Mouse (Mus musculus) ES-E14 (cell line): ENCODE results near the gene Cib1.

Experiments
- CHD2 ChIP-seq: IDR thresholded peaks from 2 replicates; pipeline ENCODE4 v1.6.1; 2014; ENCODE audit warnings: mild to moderate bottlenecking, low read depth, low read length, inconsistent platforms
- ZNF384 ChIP-seq: IDR thresholded peaks from 2 replicates; pipeline ENCODE4 v1.6.1; 2012; ENCODE audit warnings: low read depth, low read length, inconsistent platforms

GRCm38 (mm10) chr7:80187501-80187900, 45.1 kb downstream of the Cib1 start:
- TF ChIP-seq ZNF384 (no peak), CHD2 (no peak)
